Mouse (Mus musculus) forebrain, embryonic 12.5 days (tissue): ENCODE measurements around the gene Asic3. TPM values are rescaled to one million over a fixed set of nuclear protein-coding genes. Genes with fewer than 3 reads are reported as not detected.

ENCODE experiments used
- polyA plus RNA-seq: library from polyadenylated mRNA; unstranded; fragments of >200 nt; fragmentation: Nextera tagmentation; extraction: Ambion mirVana; gene quantifications from 2 replicates; pipeline ENCODE4 v1.2.1, GENCODE M21; 2016

Gene Asic3
- polyA plus RNA-seq, 1 experiment from 2014 or later = 0.20 TPM

Other genes starting within 250 kb of the Asic3 start
- 19.2 and 21.0 TPM in 2 replicates for gene Nupl2, start 248.4 kb upstream of the Asic3 start, polyA plus RNA-seq
- gene Kcnh2, start 61.8 kb upstream of the Asic3 start, polyA plus RNA-seq = 9.8 and 10.1 TPM in 2 replicates
- gene Nos3, start 48.6 kb upstream of the Asic3 start, polyA plus RNA-seq = 7.1 and 7.2 TPM in 2 replicates
- gene Atg9b, start 21.2 kb upstream of the Asic3 start, polyA plus RNA-seq = 0.34 and 0.53 TPM in 2 replicates
- 43.6 and 47.4 TPM in 2 replicates for gene Abcb8, start 19.7 kb upstream of the Asic3 start, polyA plus RNA-seq
- 62.2 and 63.7 TPM in 2 replicates for gene Cdk5, start 10.1 kb downstream of the Asic3 start, polyA plus RNA-seq
- gene Slc4a2, start 10.4 kb downstream of the Asic3 start, polyA plus RNA-seq = 28.9 and 29.8 TPM in 2 replicates
- 97.1 and 102 TPM in 2 replicates for gene Fastk, start 31.9 kb downstream of the Asic3 start, polyA plus RNA-seq
- gene Tmub1, start 34.5 kb downstream of the Asic3 start, polyA plus RNA-seq = 28.6 and 30.7 TPM in 2 replicates
- gene Agap3, start 38.8 kb downstream of the Asic3 start, polyA plus RNA-seq = 41.1 and 61.2 TPM in 2 replicates
- 1.1 and 1.2 TPM in 2 replicates for gene Gbx1, start 113.8 kb downstream of the Asic3 start, polyA plus RNA-seq
- 0.10 TPM in 1 of 2 replicates, not detected in the other for gene Asb10, start 127.6 kb downstream of the Asic3 start, polyA plus RNA-seq
- gene 4931409K22Rik, start 143.4 kb downstream of the Asic3 start, polyA plus RNA-seq = 0.24 and 0.37 TPM in 2 replicates
- gene Abcf2, start 164.1 kb downstream of the Asic3 start, polyA plus RNA-seq = 141 and 142 TPM in 2 replicates
- 18.7 and 18.8 TPM in 2 replicates for gene Chpf2, start 173.3 kb downstream of the Asic3 start, polyA plus RNA-seq
- 101 and 113 TPM in 2 replicates for gene Smarcd3, start 211.0 kb downstream of the Asic3 start, polyA plus RNA-seq